Mouse (Mus musculus) regulatory T cell (primary cell): ENCODE results near the gene Eps8.

Experiments used
- in situ Hi-C: fragments of 300-600 bp; cut with MboI, MseI; formaldehyde crosslinking; loops from one replicate; pipeline ENCODE4 v1.15.1; 2025; ENCODE audit warnings: high pct_unique_total_duplicates

Gene Eps8

DNA sequence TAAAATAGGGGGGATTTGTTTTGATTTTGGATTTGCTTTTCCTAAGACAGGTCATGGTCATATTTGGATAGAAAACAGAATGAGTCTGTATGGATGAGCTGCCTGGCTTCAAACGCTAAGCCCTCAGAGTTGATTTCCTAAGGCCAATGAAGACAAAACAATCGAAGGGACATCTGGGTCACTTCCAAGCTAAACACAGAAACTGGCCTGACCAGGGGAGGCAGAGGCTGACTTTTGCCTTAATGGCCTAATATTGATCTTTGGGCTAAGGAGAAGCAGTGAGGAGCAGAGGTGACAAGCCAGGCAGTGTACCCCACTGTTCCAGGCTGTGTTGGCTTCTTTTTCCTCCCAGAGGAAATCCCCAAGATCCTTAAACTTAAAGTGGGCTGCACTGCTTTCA, 33.7 kb downstream of the Eps8 start:
- in situ Hi-C loops = no loop called here

DNA sequence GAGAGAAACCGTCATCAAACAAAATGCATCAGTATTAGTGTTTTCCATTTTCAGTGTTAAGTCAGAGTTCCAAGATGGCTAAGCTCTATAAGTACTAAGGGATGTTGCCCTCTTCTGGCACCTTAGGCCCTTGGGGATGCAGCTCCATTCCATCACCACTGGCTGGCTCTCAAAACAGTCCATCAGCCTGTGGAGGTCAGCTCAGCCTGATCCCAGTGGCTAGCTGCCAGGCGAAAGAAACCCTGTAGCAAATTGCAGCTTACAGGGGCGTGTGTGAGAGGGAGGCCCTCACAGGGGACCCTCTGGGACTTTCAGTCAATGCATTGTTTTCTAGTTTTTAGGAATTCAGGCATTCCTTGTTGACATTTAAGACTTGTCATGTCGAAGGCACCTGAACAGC, 40.8 kb downstream of the Eps8 start:
- in situ Hi-C loops = no loop called here

DNA sequence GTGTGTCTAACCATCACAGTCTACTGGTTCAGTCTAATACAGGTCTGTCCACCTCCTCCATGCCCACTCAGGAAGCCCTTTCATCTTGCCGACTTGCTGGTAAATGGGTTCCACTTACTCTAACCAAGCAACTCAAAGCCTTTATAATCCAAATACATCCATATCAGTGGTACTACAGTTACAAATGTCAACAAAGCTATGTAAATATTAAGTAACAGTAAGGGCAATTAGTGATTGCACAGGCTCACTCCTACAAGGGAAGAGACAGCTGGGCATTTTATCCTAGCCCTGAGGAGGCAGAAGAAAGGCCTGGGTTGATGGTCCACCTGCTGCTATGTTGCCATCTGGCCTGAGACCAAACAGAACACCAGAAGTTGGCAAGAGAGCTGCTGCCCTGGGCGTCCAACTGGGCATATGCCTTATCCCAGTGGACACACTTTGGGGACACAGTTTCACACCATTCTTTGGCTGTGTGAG, 42.6 kb downstream of the Eps8 start:
- in situ Hi-C loops = no loop called here

GRCm38 (mm10) chr6:137608160-137608930, 46.3 kb downstream of the Eps8 start:
- in situ Hi-C loops = no loop called here

DNA sequence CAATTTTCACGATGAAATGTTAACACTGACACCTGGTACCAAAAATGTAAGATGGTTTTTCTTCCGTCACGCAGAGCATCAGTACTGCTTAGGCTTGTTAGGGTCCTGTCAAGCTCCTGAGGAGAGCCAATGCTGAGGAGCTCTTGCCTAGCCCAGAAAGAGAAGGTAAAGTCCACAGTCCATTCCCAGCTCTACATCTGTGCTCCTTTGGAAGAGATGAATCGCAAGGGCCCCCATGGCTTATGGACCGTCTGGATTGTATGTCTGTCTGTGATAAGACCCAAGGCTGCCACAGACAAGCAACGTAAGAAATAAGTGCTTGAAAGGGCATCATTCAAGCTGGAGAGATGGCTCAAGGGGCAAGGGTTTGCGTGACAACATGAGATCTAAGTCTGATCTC, 48.1 kb downstream of the Eps8 start:
- in situ Hi-C loops = no loop called here

DNA sequence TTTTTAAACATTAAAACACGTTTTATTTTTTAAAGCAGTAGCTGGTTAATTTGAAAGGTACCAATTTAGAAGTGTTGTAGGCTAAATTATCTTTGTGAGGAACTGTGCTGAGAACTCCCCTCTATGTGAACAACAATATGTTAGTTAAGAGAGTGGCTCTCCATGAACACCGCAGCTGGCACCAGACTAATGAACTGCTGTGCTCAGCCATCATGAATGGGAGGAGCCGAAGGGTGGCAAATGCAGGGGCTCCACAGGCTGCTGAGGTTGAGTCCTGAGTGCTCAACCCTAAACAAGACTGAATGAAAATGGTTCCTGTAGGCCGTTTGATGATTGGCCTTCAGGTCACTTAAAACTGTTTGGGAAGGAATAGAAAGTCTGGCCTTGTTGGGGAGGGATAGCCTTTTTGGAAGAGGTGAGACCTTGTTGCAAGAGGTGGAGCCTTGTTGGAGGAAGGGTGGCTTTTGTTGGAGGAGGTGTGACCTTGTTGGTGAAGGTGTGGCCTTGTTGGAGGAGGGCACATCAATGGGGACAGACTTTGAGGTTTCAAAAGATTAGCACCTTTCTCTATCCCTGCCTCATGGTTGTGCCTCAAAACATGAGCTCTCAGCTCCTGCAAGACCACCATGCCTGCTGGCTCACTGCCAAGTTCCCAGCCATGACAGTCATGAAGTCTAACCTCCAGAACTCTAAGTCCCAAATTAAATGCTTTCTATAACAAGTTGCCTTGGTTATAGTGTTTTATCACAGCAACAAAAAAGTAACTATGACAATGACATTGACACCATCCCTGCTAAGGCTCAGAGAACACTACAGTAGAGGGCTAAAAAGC, 50.0 kb downstream of the Eps8 start:
- in situ Hi-C loops = no loop called here

DNA sequence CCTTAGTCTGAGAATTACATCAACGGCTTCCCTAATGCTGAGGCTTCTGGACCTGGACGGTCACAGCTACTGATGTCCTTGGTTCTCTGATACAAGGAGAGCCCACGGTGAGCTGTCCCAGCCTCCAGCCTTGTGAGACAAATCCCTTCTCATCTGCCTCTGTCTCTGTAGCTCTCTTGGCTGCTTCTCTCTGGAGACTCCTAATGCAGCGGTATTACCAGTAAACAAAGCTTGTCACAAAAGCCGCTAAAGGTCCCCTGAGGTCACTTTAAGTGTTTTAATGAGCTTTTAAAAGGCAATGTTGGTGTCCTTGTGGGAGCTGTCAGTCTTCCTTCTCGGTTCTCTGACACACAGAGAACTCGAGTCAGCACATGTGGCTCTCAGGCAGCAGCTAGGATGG, 56.4 kb downstream of the Eps8 start:
- in situ Hi-C loops = no loop called here

- in situ Hi-C loops = no loop called here
Measured at GRCm38 (mm10) chr6:137597442-137598058, 57.1 kb downstream of the Eps8 start.

DNA sequence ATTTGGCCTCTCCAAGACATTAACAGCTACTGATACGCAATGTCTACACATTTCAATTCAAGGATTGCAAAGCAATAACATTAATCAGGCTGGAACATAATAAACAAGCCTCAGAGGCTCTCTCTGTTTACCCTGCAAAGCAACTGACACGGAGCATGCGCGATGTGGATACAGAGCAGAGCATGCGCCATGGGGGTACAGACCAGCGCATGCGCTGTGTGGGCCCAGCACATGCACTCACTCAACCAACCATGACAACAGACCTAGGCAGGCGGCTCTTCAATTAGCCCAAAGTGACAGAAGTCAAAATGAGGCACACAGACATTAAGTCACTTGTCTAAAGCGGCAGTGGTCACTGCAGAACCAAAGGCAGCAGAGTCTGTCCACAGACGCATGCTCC, 62.1 kb downstream of the Eps8 start:
- in situ Hi-C loops = no loop called here

DNA sequence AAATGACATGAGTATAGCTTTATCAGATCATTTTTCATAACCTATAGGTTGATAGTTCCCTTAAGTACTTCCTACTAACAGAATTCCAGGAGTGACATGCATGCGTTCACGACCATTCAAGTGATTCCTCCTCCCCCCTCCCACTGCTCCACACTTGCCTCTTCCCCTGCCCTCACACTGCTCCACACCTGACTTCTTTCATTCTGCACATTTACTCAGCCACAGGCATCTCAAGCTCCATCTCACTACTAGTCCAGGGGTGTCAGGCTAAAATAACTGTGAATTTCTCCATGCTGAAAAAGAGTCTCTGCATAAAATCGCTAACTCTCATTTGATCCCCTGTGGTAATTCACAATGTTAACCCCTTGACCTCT, 65.4 kb downstream of the Eps8 start:
- in situ Hi-C loops = no loop called here

GRCm38 (mm10) chr6:137588481-137589244, 66.0 kb downstream of the Eps8 start:
- in situ Hi-C loops = no loop called here

GRCm38 (mm10) chr6:137587866-137588265, 66.8 kb downstream of the Eps8 start:
- in situ Hi-C loops = no loop called here

DNA sequence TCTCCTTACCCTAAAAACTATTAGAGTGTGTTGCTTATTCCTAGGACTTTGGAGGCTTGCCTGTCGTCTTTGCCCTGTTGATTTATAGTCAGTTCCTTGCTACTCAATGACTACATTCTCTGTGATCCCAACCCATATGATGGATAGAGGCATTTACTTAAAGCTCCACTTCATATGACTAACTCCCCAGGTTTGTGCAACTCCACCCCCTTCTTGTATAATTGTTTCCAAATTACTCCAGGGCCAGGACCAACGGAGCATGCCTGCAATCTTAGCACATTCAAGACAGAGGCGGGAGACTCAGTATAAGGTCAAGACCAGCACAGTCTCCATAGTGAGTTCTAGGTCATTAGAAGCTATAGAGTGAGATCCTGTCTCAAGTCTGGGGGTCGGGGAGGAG, 69.4 kb downstream of the Eps8 start:
- in situ Hi-C loops = no loop called here

DNA sequence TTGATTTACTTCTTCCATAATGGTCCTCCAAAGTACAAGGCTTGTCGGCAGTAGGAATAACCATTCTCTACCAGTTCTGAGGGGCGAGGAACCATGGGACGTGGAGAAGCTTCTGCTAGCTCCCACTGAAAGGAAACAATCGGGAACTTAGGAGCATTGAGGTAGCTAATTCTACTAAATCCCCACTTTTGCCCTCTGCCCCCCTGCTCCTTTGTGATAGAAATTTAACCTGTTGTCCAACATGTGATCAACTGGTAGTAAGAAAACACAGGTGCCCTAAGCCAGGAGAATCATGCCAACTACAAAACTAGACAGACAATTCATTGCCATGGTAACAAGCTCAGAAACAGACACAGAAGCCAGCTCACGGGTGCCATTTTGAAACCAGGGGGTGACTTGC, 71.6 kb downstream of the Eps8 start:
- in situ Hi-C loops = no loop called here

DNA sequence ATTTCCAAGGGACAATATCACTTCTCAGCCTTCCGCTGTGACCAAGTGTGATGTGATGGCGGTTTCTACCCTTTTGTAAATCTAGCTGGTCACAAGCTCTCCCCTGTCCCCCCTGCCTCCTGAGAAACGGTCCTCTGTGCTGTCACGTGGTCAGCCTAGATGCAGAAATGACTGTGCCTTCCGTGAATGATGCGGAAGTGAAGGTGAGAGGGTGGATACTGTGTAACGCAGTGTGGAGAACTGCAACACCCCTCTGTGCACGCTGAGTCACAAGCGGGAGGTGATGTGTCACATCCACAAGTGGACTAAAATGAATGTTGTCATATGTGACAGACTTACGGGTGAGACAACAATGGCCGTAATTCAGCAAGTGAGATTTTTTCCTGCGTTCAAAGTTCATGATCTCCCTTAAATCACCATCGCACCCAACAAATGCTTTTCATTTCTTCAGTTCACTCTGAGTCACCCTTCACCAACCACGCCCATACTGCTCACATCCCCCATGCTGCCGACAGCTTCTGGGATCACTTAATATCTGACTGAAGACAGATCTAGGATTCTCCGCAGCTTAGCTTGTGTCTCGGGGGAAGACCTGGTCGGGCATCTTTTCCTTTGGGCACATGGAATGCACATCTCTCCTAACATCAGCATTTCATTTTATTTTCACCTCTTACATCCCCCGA, 72.3 kb downstream of the Eps8 start:
- in situ Hi-C loops = no loop called here

GRCm38 (mm10) chr6:137581331-137582010, 73.2 kb downstream of the Eps8 start:
- in situ Hi-C loops = no loop called here

DNA sequence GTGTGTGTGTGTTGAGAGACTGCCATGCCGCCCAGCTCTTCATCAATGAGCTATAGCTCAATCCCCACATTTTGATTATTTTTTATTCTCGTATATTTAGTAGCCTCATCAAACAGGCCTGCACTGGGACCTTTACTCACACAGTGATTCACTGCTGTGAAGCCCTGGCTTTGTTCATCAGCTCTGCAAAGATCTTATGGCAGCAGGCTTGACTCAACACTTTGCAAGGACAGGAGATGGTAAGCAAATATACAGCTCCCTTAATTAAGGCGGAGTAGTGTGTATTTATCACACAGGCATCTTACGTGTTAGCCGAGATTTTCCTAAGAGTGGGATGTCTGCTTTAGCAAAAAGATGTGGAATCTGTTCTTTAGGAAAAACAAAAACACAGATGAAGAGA, 74.2 kb downstream of the Eps8 start:
- in situ Hi-C loops = no loop called here

GRCm38 (mm10) chr6:137576670-137577371, 77.9 kb downstream of the Eps8 start:
- in situ Hi-C loops = no loop called here

GRCm38 (mm10) chr6:137576091-137576490, 78.6 kb downstream of the Eps8 start:
- in situ Hi-C loops = no loop called here

DNA sequence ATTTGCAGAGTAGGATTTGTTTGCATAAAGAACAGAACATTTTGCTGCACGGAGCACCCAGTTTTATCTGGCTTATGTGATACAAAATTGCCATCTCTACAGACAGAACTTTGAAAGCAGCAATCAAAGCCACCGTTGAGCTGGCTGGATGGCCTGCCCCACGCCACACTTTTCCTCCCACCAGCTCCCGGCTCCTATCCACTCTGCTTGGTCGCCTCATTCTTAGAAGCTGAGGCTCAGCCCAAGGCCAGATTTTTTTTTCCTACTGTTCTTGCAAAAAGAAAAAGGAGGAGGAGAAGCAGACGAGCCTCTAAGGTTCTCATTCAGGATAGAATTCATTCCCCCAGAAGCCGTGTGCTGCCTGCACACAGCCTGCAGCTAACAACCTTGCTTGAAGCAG, 80.8 kb downstream of the Eps8 start:
- in situ Hi-C loops = loop anchor here (25.0 kb wide), 1 partner anchor 112 kb away; no protein-coding TSS in a partner anchor
